Mouse (Mus musculus) B cell, adult 67 days (primary cell): ENCODE data around the gene Actn3. TPM values are rescaled to one million over a fixed set of nuclear protein-coding genes. Genes with fewer than 3 reads are reported as not detected.

Source experiments
- total RNA-seq, 2 experiments: library from RNA; stranded (reverse); gene quantifications; 4 replicates each; pipeline ENCODE4 v1.2.4; 2023

Actn3 gene
- not detected for total RNA-seq

DNA sequence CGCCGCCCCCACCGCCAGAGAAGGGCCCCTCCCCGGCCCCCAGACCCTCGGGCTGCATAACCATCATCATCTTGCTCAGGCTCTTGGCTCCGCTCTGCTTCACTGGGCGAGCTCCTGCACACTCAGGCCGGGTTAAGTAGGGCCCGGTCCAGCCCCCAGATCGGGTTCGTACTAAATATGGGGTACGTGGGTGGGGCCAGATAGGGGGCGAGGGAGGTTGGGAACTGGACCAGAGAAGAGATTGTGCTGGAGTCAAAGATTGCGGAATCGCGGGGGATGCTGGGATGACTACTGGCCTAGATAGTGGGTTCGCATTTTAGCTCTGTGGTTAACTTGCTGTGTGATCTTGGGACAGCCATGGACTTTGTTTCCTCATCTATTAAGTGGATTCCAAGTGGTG lies at the start of gene Actn3:
Actn3 (minus strand) TSS at position 125 of the 400 bp plus-strand sequence.

DNA sequence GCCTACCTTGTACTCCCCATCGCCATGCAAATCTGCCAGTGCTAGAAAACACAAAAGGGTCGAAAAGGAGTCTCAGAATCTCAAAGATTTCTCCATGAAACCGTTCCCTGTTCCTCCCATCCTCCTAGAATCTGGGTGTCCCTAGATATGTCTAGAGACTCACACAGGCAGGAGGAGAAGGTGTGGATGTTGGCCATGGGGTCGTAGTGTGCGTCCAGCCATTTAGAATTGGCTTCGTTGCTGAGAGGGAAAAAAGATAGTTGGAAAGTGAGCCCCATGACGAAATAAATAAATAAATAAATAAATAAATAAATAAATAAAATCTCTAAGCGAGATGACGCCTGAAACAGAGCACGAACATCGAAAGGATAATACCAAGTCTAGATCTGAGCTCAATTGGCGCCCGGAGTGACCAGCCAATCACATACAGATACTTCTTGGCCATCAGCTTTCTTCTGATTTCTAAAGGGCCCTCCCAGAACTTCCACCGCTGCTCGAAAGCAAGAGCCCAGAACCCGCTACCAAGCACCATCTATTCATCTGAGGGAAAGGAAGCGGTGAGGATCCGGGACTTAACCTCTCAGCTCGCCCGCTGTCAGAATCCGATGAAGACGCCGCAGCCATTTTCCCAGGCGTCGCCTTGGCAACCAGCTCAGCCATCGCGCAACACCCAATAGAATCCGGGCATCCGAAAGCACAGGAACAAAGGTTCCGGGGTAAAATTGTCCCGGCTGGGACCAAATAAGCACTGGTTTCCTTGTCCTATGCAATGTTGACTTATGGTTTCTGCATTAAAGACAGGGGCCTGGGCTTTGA lies 28.5 kb upstream of the Actn3 start, which contains the start of gene Bbs1:
Bbs1 (minus strand) TSS at position 650 of the 816 bp plus-strand sequence.

DNA sequence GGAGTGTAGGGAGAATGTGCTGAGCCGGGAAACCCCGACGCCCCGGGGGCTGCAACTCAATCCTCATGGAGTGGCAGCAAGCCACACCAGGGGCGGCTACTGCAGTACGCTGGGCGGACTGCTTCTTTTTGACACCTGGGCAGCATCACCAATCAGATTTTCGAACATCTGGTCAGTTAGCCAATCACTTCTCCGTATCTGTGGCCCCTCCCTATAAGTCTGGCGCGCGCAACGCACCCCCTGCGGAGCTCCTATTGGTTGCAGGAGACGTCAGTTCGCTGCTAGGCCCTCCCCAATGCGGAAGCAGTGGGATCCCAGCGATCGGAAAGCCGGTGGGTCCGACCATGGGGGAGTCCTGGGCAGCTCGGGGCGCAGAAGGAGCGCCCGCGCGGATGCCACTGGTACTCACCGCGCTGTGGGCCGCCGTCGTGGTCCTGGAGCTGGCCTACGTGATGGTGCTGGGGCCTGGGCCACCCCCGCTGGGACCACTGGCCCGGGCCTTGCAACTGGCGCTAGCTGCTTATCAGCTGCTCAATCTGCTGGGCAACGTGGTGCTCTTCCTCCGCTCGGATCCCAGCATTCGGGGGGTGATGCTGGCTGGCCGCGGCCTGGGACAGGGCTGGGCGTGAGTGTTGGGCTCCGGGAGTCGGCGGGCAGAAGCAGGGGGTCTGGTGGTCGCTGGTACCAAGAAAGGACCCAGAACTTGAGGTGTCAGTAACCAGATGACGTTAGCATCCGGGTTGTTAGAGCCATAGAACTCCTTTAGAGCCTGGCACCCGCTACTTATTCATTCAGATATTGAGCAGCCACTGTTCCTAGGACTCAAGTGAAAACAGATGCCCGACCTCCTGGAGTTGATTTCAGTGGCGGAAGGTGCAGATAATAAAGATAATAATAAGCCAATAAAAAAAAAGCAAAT lies 955 bp upstream of the Actn3 start, which contains the start of gene Zdhhc24:
Zdhhc24 (plus strand) TSS at position 264 of the 919 bp plus-strand sequence.

DNA sequence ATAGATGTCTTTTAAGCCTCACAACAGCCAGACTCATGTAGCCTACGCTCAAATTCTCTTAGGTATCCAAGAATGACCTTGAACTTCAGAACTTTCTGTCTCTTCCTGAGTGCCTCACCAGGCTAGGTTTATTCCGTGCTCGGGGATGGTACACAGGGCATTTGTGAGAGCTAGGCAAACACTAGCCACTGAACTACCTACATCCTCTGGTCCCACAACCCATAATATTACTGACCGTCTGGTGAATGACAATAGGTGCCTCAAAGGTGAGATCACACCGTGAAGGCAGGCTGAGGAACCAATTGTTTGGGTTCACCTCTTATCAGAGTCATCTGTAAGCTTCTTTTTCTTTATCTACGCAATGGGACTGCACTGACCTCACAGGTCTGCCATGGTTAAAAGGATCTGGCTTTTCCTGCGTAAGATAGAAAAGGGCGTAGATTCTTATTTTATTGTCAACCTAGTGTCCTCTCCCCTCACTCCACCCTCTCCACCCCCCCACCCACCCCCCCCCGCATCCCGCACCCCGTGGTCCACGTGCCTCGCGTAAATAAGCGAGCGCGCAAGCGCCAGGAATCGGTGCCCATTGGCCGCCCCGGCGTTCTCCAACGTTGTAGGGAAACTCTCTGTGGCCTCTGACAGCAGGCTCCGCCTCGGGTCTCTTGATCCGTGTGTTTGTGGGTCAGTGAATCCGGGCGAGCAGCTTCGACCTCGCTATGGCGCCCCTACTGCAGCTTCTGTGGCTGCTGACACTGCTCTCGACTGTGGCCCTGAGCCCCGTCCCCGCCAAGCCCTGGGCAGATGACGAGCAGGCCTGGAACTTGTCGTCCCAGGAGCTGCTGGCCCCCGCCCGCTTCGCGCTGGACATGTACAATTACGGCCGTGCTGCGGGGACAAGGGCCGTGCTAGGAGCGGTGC lies 22.9 kb downstream of the Actn3 start, which contains the start of gene Ctsf:
Ctsf (plus strand) TSS at position 579 of the 918 bp plus-strand sequence.

GRCm38 (mm10) chr19:4839149-4839548 lies 38.6 kb downstream of the Actn3 start, which contains the start of the genes Ccs and Ccdc87:
TSS of gene Ccs (minus strand) at chr19:4839332.
TSS of gene Ccdc87 (plus strand) at chr19:4839366.

Other genes with a start within 250 kb of the Actn3 start
- gene Gm960, start 179.2 kb downstream of the Actn3 start, total RNA-seq, result not detected
- gene Sptbn2, start 166.7 kb downstream of the Actn3 start, total RNA-seq, result not detected
- gene Rbm4b, start 121.4 kb downstream of the Actn3 start, total RNA-seq, result 10 to 100 TPM; 27.3 to 27.7 TPM
- gene Rbm4, start 84.0 kb downstream of the Actn3 start, total RNA-seq, result 10 to 100 TPM; 69.7 to 74.8 TPM
- 10 to 100 TPM; 36.7 to 45.2 TPM for gene Gm21992, start 66.3 kb downstream of the Actn3 start, total RNA-seq
- gene Rbm14, start 66.3 kb downstream of the Actn3 start, total RNA-seq, result 10 to 100 TPM; 63.8 to 98.1 TPM
- 10 to 100 TPM; 23.0 to 24.4 TPM for gene Ccs, start 38.6 kb downstream of the Actn3 start, total RNA-seq
- gene Ccdc87, start 38.5 kb downstream of the Actn3 start, total RNA-seq, result not detected
- gene Ctsf, start 22.8 kb downstream of the Actn3 start, total RNA-seq, result under 1 TPM in 1 of 2 experiments, not detected in 1; 0.87 TPM
- gene Zdhhc24, start 759 bp upstream of the Actn3 start, total RNA-seq, result 1 to 10 TPM; 7.9 to 9.3 TPM
- 1 to 10 TPM; 4.1 to 4.3 TPM for gene Bbs1, start 28.7 kb upstream of the Actn3 start, total RNA-seq
- 10 to 100 TPM; 78.9 to 86.2 TPM for gene Dpp3, start 50.4 kb upstream of the Actn3 start, total RNA-seq
- gene Peli3, start 65.2 kb upstream of the Actn3 start, total RNA-seq, result 1 to 10 TPM; 1.7 to 4.2 TPM
- gene Mrpl11, start 84.2 kb upstream of the Actn3 start, total RNA-seq, result 10 to 100 TPM; 22.0 to 39.4 TPM
- not detected for gene Npas4, start 112.4 kb upstream of the Actn3 start, total RNA-seq
- 1 to 10 TPM; 5.6 to 9.4 TPM for gene Slc29a2, start 146.0 kb upstream of the Actn3 start, total RNA-seq
- 1 to 10 TPM; 4.8 TPM for gene B4gat1, start 160.9 kb upstream of the Actn3 start, total RNA-seq
- gene AC124502.3, start 161.0 kb upstream of the Actn3 start, total RNA-seq, result 1 to 10 TPM; 1.2 to 2.8 TPM
- 10 to 100 TPM; 63.7 to 71.9 TPM for gene Brms1, start 163.4 kb upstream of the Actn3 start, total RNA-seq
- gene Rin1, start 172.6 kb upstream of the Actn3 start, total RNA-seq, result 1 to 10 TPM; 2.5 to 5.3 TPM
- not detected for gene Cd248, start 190.2 kb upstream of the Actn3 start, total RNA-seq
- gene Tmem151a, start 207.6 kb upstream of the Actn3 start, total RNA-seq, result not detected
- 10 to 100 TPM; 29.3 to 49.9 TPM for gene Yif1a, start 210.6 kb upstream of the Actn3 start, total RNA-seq
- 1 to 10 TPM; 1.2 to 2.2 TPM for gene Cnih2, start 220.6 kb upstream of the Actn3 start, total RNA-seq
- gene Rab1b, start 229.2 kb upstream of the Actn3 start, total RNA-seq, result 100 to 1,000 TPM; 102 to 110 TPM
- gene Klc2, start 240.7 kb upstream of the Actn3 start, total RNA-seq, result 10 to 100 TPM; 42.3 to 50.5 TPM